13 mouse cellular contexts compared by ENCODE assay signal in genomic region chr12:91915486-91915885, GRCm38 (mm10).
"Had no signal": no experiment of that assay in that cellular context is flagged by ENCODE, and none has a peak within 500 bp of the region (broad histone marks: within the 10 kb centered on the region; RNA-seq: fewer than 3 reads in every experiment).

No protein-coding gene starts in this region.

- H3K27me3 ChIP-seq: limb, embryonic 12.5 days; limb, embryonic 15.5 days; midbrain, embryonic 12.5 days had no signal

- H3K36me3 ChIP-seq: limb, embryonic 12.5 days; limb, embryonic 15.5 days; midbrain, embryonic 12.5 days had no signal

- H3K9ac ChIP-seq: limb, embryonic 12.5 days; limb, embryonic 15.5 days; liver, embryonic 14.5 days; liver, postnatal 0 days; lung, embryonic 14.5 days; midbrain, embryonic 12.5 days had no signal

- H3K4me3 ChIP-seq: limb, embryonic 12.5 days; limb, embryonic 15.5 days; midbrain, embryonic 12.5 days had no signal

- H3K9me3 ChIP-seq: limb, embryonic 12.5 days; limb, embryonic 15.5 days; midbrain, embryonic 12.5 days had no signal

- DNase-seq: kidney, adult 9 months; kidney, postnatal 14 days; kidney, postnatal 4 days; left cerebral cortex, postnatal 4 days; liver, postnatal 0 days; lung, embryonic 14.5 days; thymus, adult 18-20 months; thymus, postnatal 4 days had no signal

- H3K4me1 ChIP-seq: limb, embryonic 12.5 days; limb, embryonic 15.5 days; midbrain, embryonic 12.5 days had no signal

- H3K27ac ChIP-seq: limb, embryonic 12.5 days; limb, embryonic 15.5 days; liver, embryonic 14.5 days; macrophage; midbrain, embryonic 12.5 days had no signal
